Mouse (Mus musculus) cerebellum, adult 2 months (tissue): ENCODE measurements at regions not wholly inside any gene's neighbourhood (a gene's known extent, or its start where the extent isn't known, plus 50 kb on each side); places are given as distances from the start of the nearest gene placed in this dataset.

ENCODE experiments used
- DNase-seq, 2 experiments: peaks; one replicate each; pipeline ENCODE4 v3.0.0; 2021
- H3K27ac ChIP-seq: fragments of 200-500 bp; 2 replicates; pipeline ENCODE4 v1.5.1; 2012; ENCODE audit warnings: low read length, control low read depth, inconsistent platforms; ENCODE audit not compliant: insufficient read depth
- H3K27me3 ChIP-seq: fragments of 200-500 bp; 2 replicates; pipeline ENCODE4 v1.6.1; 2012; ENCODE audit warnings: inconsistent platforms, mild to moderate bottlenecking, low read length, moderate library complexity; ENCODE audit not compliant: control insufficient read depth, insufficient read depth
- H3K4me1 ChIP-seq: fragments of 200-500 bp; 2 replicates; pipeline ENCODE4 v1.6.1; 2011; ENCODE audit warnings: low read length; ENCODE audit not compliant: control insufficient read depth, insufficient read depth
- H3K4me3 ChIP-seq: fragments of 200-500 bp; replicated peaks from 2 replicates; pipeline ENCODE3; 2011; ENCODE audit warnings: mild to moderate bottlenecking, low read depth, low read length, control low read depth; ENCODE audit not compliant: insufficient read depth
- CTCF ChIP-seq: fragments of 200-500 bp; IDR thresholded peaks from 2 replicates; pipeline ENCODE4 v1.5.1; 2011; ENCODE audit warnings: low read depth, mild to moderate bottlenecking, control low read depth, low read length, moderate library complexity, borderline replicate concordance; ENCODE audit not compliant: insufficient read depth
- POLR2A ChIP-seq: fragments of 200-500 bp; IDR thresholded peaks from 2 replicates; pipeline ENCODE4 v1.6.1; 2011; ENCODE audit warnings: low read length, control low read depth, borderline replicate concordance; ENCODE audit not compliant: insufficient read depth
- WGBS: fragments of 180-500 bp; shearing (Covaris S2); methylation state at CpG from one replicate; pipeline ENCODE4 v1.1.7; 2018; 5-methylcytosine and 5-hydroxymethylcytosine counted together

DNA sequence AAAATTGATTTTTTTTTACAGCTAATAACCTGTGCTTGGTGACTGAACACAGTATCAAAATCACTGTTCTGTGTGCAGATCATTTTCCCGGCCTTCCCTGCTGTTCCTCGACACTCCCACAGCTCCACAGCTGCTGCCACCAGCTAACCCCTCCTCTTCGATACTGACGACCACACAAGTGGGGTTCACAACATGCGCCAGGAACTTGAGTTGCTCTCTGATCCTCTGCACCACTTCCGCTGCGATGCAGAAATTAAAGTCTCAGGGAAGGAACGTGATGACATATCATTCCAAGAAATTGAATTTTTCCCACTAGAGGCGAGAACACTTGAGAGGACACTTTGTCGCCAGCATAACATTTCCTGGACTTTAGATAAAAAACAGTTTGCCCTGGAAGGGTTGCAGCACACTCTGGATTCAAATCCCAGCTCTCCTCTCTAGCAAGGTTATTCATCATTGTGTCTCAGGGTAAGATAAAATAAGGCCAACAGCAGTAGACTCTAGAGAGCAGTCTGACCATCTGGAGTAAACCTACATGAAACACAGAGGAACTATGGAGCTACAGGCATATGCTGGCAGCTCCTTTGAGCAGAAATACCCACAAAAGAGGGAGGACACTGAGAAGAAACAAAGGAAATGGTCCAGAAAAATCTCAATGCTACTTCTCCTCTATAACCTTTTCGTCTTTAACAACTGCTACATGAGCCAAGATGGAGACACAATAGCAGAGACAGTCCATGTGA lies 308.4 kb upstream of the Map3k7 start:
- no peak for DNase-seq
- WGBS: 26% methylated on average over 11 of the region's 11 CpGs
- Histone ChIP-seq H3K27me3 (no peaks in the 10 kb centered on the region), H3K27ac (no peak overlapping the region), H3K4me3 (no peak overlapping the region), H3K4me1 (no peaks in the 10 kb centered on the region)
- TF ChIP-seq POLR2A (no peak), CTCF (no peak)

DNA sequence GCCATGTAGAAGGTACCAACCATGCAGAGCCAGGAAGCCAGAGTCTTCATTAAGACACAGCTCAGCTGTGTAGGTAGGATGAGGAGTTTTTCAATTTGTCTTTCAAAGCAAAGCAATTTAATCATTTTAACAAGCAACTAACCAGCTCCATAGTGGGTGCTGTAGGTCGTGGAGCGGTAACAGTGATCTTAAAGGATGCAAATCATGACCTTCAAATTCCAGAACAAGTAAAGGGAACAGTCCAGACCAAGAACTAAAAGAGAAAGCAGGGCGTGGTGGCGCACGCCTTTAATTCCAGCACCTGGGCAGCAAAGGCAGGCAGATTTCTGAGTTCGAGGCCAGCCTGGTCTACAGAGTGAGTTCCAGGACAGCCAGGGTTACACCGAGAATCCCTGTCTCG lies 307.8 kb upstream of the Map3k7 start:
- Histone ChIP-seq H3K4me3 (no peak overlapping the region), H3K4me1 (no peaks in the 10 kb centered on the region), H3K27me3 (no peaks in the 10 kb centered on the region), H3K27ac (no peak overlapping the region)
- no peak for DNase-seq
- 94% methylated on average over 8 of the region's 8 CpGs for WGBS
- no peak for TF ChIP-seq CTCF
- no peak for TF ChIP-seq POLR2A

DNA sequence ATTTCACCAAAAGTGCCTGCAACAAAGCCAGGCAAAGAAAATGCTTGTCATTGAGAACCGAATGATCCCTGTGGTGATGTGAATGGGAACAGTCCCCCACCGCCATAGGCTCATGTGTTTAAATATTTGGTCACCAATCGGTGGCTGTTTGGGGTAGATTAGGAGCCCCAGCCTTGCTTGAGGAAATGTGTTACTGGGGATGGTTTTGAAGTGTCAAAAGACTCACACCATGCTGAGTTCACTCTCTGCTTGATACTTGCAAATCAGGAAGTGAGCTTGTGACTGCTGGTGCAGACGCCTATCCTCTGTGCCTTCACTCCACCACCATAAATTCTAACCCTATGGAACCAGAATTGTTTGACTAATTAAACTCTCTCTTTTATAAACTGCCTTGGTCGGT lies 305.1 kb upstream of the Map3k7 start:
- no peak overlapping the region for H3K4me3 ChIP-seq
- DNase-seq: no peak
- no peak overlapping the region for H3K27ac ChIP-seq
- H3K4me1 ChIP-seq: no peaks in the 10 kb centered on the region
- WGBS: 61% methylated on average over 5 of the region's 5 CpGs
- TF ChIP-seq POLR2A (no peak), CTCF (no peak)
- H3K27me3 ChIP-seq: no peaks in the 10 kb centered on the region

DNA sequence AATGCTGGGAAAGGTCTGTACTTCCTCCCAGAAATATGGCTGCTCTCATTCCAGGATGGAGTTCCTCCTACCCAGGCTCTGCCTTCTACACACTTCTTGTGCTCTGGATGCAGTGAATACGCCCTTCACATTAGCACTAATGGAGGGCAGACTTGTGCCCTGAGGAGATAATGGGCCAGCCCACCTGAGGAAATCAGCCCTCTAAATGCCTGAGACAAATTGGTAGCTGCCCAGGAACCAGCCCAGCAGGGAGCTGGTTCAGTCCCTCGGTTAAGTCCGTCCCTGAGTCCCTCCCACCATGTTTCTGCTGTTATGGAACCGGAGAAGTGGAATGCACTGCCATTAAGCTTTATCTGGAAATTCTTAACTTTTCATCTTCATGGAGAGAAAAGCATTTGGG lies 303.0 kb upstream of the Map3k7 start:
- no peak for DNase-seq
- Histone ChIP-seq H3K4me3 (no peak overlapping the region), H3K27ac (no peak overlapping the region), H3K4me1 (no peaks in the 10 kb centered on the region), H3K27me3 (no peaks in the 10 kb centered on the region)
- TF ChIP-seq CTCF: no peak
- no peak for TF ChIP-seq POLR2A
- WGBS: 27% methylated on average over 4 of the region's 4 CpGs

DNA sequence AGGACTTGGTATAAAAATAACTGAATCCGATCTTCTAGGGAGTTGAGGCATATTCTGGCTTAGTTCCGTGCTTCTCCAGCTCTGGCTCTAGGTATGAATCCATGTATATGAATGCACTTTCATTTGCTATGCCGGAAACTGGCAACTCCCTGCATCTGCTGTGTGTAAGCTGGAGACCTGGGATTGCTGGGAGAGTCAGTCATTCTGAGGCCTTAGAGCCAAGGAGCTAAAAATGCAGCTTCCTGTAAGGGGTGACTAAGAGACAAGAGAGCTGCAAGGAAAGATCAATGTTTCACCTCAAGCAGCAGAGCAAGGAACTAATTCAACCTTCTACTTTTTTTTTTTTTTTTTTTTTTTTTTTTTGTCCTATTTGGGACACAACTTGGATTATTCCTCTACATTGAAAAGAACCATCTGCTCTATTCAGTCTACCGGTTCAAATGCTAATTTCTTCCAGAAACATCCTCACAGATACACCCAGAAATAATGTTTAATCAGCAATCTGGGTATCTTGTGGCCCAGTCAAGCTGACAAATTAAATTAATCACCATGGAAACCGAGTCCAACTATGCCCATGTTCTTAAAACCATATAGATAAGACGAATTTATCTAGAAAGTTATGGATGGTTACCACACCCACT lies 292.2 kb upstream of the Map3k7 start:
- H3K27me3 ChIP-seq: no peaks in the 10 kb centered on the region
- 38% methylated on average over 6 of the region's 6 CpGs for WGBS

DNA sequence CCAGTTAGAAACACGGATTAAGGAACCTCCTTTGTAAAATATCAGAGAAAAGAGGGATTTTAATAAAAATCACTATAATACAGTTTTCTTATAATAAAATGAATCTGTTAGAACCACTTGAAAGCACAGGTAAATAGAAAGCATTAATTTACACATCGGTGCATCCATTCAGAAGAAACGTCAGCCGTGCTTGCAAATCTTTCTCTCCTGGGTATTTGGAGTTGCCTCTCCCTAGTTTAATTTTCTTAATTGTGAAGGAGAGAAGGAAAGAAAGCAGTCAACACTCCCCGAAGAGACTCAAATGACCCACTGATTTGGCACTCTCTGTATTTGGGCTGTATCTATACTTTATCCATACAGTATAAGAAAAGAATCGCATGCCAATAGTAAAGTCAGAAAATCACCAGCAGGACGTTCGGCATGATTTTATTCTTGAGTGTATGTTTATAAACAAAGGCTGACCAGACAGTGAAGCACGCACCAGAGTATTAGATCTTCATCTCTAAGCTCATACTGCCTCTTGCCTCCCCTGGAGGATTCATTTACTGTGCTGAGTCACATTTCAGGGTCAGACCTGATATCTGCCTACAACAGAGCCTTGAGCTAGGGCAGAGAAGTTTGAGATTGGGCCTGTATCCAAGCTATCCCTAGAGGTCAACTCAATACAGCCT lies 291.6 kb upstream of the Map3k7 start:
- Histone ChIP-seq H3K27me3 (no peaks in the 10 kb centered on the region), H3K4me3 (no peak overlapping the region), H3K4me1 (no peaks in the 10 kb centered on the region), H3K27ac (no peak overlapping the region)
- no peak for DNase-seq
- WGBS: 78% methylated on average over 9 of the region's 9 CpGs
- TF ChIP-seq POLR2A (no peak), CTCF (no peak)

More for the DNA sequence above, 292.2 kb upstream of the Map3k7 start:
- no peak overlapping the region for H3K27ac ChIP-seq
- no peak for TF ChIP-seq POLR2A
- no peak for TF ChIP-seq CTCF
- no peaks in the 10 kb centered on the region for H3K4me1 ChIP-seq
- DNase-seq: no peak
- H3K4me3 ChIP-seq: no peak overlapping the region

DNA sequence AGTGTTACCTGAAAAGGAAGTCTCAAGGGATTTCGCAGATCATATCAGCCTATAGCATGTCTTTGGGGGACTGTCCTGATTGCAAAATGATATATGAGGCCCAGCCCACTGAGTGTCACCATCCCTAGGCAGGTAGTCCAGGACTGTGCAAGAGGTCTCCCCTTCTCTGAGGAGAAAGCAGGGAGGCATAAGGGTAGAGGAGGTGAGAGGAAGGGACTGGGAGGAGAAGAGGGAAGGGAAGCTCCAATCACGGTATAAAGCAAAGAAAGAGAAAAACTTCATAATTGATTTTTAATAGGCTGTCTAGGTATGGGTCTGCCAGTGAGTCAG lies 291.1 kb upstream of the Map3k7 start:
- Histone ChIP-seq H3K4me1 (no peaks in the 10 kb centered on the region), H3K27ac (no peak overlapping the region), H3K27me3 (no peaks in the 10 kb centered on the region), H3K4me3 (no peak overlapping the region)
- TF ChIP-seq CTCF: no peak
- 90% methylated on average over 2 of the region's 2 CpGs for WGBS
- DNase-seq: no peak
